Mouse (Mus musculus) testis, adult 2 months (tissue): ENCODE measurements around the gene Cacnb2.

Source experiments
- CTCF ChIP-seq: fragments of 200-500 bp; IDR thresholded peaks from 2 replicates; pipeline ENCODE4 v1.5.1; 2012; ENCODE audit warnings: low read depth, mild to moderate bottlenecking, inconsistent platforms, low read length, moderate library complexity; ENCODE audit not compliant: control insufficient read depth, insufficient read depth, insufficient replicate concordance
- POLR2A ChIP-seq: fragments of 200-500 bp; IDR thresholded peaks from 2 replicates; pipeline ENCODE4 v1.6.1; 2012; ENCODE audit warnings: low read depth, mild to moderate bottlenecking, inconsistent platforms, low read length, moderate library complexity; ENCODE audit not compliant: control insufficient read depth

- no peak for TF ChIP-seq CTCF
- TF ChIP-seq POLR2A, result no peak
These were observed 285.7 kb downstream of the Cacnb2 start for GRCm38 (mm10) chr2:14888406-14889195.
